Mouse (Mus musculus): Measurements from ENCODE around the gene Lhfpl4. TPM values are rescaled to one million over a fixed set of nuclear protein-coding genes. Genes with fewer than 3 reads are reported as not detected.
A peak's percentile ranks its signal among the peaks of the same experiment; 100 is the strongest.

The Lhfpl4 gene
- polyA plus RNA-seq (2014; fragmentation: Nextera tagmentation; extraction: Ambion mirVana) = 1.2 and 1.5 TPM in 2 replicates

DNA sequence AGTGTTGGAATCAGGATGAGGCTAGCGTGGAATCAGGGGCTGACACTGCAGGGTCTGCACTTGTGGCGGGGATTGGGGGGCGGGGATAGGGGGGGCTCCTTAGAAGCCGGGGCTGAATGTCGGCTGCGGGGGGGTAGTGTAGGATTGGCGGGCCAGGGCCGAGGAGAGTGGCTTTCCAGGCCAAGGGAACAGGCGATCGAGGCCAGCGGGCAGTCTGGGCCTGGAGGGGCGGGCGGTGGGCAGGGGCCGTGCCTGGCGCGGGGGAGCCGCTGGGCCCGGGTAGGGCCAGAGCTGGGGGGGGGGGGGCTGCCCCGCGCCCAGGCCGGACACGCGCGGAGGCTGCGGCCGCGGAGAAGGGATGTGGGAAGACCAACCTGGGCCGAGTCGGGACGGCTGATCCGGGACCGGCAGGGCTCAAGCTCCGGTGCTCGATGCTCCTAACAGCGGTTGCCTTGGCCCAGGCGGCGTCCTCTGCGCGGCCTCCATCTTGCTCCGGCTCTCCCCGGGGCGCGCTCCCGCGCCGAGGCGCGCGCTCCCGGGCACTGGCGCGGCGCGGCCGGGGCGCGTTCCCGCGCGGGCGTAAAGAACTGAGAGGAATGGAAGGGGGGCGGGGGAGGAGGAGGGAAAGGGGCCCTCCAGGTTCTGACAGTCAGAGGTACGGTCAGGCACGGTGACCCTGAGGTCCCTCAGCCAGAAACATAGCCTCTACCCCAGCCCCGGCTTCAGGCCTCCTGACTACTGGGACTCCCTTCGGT lies at the start of gene Lhfpl4:
Lhfpl4 (minus strand) TSS at position 544 of the 755 bp plus-strand sequence.
- Histone ChIP-seq H3K4me1 (ENCODE audit: control insufficient read depth, insufficient read depth, low read length) (no peaks in the 10 kb centered on the region), H3K27ac (replicated peaks; ENCODE audit: low read depth, low read length) (no peak within 1 kb of the TSS), H3K27me3 (ENCODE audit: control insufficient read depth, insufficient read depth, low read length) (peaks cover 22% of the 10 kb centered on the region), H3K4me3 (ENCODE audit: low read depth, low read length) (peak within 1 kb of the TSS; percentile 53), H3K36me3 (replicated peaks; ENCODE audit: control insufficient read depth, insufficient read depth, low read depth, low read length) (no peaks in the 10 kb centered on the region), H3K4me2 (ENCODE audit: low read depth, low read length) (peak within 1 kb of the TSS; percentile 90), H3K9ac (replicated peaks; ENCODE audit: low read length) (peak within 1 kb of the TSS; percentile 52), H3K9me3 (replicated peaks; ENCODE audit: control insufficient read depth, low read length) (no peaks in the 10 kb centered on the region)
- 1% methylated on average over 44 of the region's 66 CpGs for WGBS
- ATAC-seq (replicated peaks; ENCODE audit: insufficient number of reproducible peaks, low FRiP score, low TSS enrichment, low read depth) (peak; percentile 85), DNase-seq (ENCODE audit: low spot score) (peak; percentile 32)

DNA sequence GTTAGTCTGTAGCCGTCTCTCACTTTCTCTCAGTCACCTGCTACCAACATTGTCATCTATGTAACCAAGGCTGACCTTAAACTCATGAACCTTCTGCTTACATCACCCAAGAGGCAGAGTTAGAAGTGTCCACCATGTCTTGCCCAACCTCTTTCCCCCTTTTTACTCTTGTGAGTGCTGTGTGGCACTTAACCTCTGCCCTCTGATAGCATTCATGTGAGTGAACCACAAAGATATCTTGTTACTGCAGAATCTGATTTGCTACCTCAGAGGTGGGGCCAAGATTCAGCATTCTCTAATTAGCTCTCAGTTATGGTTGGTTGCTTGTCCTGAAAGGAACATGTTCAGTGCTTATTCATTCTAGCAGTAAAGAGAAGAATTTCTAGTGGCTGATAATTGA lies 47.6 kb upstream of the Lhfpl4 start:
- no peaks in the 10 kb centered on the region for H3K9me3 ChIP-seq (replicated peaks; ENCODE audit: control insufficient read depth, low read length)
- H3K36me3 ChIP-seq (replicated peaks; ENCODE audit: control insufficient read depth, insufficient read depth, low read depth, low read length) = no peaks in the 10 kb centered on the region
- H3K9ac ChIP-seq (replicated peaks; ENCODE audit: low read length) = no peak overlapping the region
- DNase-seq (ENCODE audit: low spot score) (no peak), ATAC-seq (replicated peaks; ENCODE audit: insufficient number of reproducible peaks, low FRiP score, low TSS enrichment, low read depth) (no peak)
- no peak overlapping the region for H3K4me3 ChIP-seq (ENCODE audit: low read depth, low read length)
- no peaks in the 10 kb centered on the region for H3K27me3 ChIP-seq (ENCODE audit: control insufficient read depth, insufficient read depth, low read length)
- no peaks in the 10 kb centered on the region for H3K4me1 ChIP-seq (ENCODE audit: control insufficient read depth, insufficient read depth, low read length)
- no peak overlapping the region for H3K27ac ChIP-seq (replicated peaks; ENCODE audit: low read depth, low read length)
- no peak overlapping the region for H3K4me2 ChIP-seq (ENCODE audit: low read depth, low read length)
- WGBS = 88% methylated on average over 1 of the region's 1 CpGs

DNA sequence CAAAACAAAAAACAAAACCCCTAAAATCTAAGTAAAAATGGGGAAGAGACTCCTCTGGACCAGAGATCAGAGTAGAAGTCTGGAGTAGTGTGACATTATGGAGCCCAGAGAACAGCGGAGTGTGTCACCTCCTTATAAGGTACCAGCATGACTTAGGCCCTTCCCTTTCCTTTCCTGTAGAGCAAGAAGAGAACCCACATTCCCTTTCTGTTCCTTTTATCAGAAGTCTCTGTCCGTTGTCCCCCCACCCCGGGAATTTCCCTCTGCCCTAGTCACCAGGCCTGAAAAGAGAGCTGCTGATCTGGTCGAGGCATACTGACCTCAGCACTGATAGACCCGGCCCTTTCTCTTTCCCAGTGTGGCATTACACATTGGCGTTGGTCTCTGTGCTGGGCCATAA lies 43.3 kb upstream of the Lhfpl4 start:
- WGBS = 36% methylated on average over 6 of the region's 6 CpGs
- Histone ChIP-seq H3K4me3 (ENCODE audit: low read depth, low read length) (peak overlapping the region; percentile 98), H3K4me1 (ENCODE audit: control insufficient read depth, insufficient read depth, low read length) (no peaks in the 10 kb centered on the region), H3K27me3 (ENCODE audit: control insufficient read depth, insufficient read depth, low read length) (no peaks in the 10 kb centered on the region), H3K4me2 (ENCODE audit: low read depth, low read length) (peak overlapping the region; percentile 68), H3K9me3 (replicated peaks; ENCODE audit: control insufficient read depth, low read length) (no peaks in the 10 kb centered on the region), H3K27ac (replicated peaks; ENCODE audit: low read depth, low read length) (no peak overlapping the region), H3K9ac (replicated peaks; ENCODE audit: low read length) (peak overlapping the region; percentile 81; the same call in 1 of the 2 replicates), H3K36me3 (replicated peaks; ENCODE audit: control insufficient read depth, insufficient read depth, low read depth, low read length) (no peaks in the 10 kb centered on the region)
- DNase-seq (ENCODE audit: low spot score) (no peak), ATAC-seq (replicated peaks; ENCODE audit: insufficient number of reproducible peaks, low FRiP score, low TSS enrichment, low read depth) (no peak)

DNA sequence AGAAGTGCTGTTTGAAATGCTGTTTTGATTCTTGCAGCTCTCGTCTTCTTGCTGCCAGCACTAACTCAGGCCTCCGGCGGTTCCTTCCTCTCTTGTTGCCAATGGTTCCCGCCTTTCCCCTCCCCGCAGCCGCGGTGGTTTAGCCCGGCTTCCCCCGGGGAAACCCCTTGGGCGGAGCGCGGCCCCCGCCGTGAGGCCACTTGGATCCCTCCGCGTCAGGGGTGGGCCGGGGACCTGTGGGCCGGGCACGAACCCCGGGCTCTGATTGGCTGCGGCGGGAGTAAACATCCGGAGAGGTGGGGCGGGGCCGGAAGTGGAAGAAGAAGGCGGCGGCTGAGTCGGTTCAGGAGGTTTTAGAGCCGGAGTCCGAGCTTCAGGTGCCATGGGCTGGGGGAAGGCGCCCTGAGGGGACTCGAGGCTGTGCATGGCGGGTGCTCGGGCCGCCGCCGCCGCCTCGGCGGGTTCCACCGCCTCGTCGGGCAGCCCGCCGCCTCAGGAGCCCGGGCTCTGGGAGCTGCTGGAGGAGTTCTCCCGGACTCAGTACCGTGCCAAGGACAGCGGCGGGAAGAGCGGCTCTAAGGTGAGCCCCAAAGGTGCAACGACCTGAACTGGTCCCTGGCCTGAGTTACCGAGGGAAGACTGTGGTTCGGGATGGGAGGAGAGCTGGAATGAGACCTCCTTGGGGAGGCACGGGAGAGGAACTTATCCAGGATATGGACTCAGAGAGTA lies 42.5 kb upstream of the Lhfpl4 start, which contains the start of gene Mtmr14:
Mtmr14 (plus strand) TSS at position 302 of the 729 bp plus-strand sequence.
- WGBS = under 1% methylated on average over 50 of the region's 55 CpGs
- Histone ChIP-seq H3K27ac (replicated peaks; ENCODE audit: low read depth, low read length) (no peak within 1 kb of the TSS), H3K27me3 (ENCODE audit: control insufficient read depth, insufficient read depth, low read length) (no peaks in the 10 kb centered on the region), H3K4me3 (ENCODE audit: low read depth, low read length) (peak within 1 kb of the TSS; percentile 98), H3K36me3 (replicated peaks; ENCODE audit: control insufficient read depth, insufficient read depth, low read depth, low read length) (no peaks in the 10 kb centered on the region), H3K4me2 (ENCODE audit: low read depth, low read length) (peak within 1 kb of the TSS; percentile 68), H3K9me3 (replicated peaks; ENCODE audit: control insufficient read depth, low read length) (no peaks in the 10 kb centered on the region), H3K4me1 (ENCODE audit: control insufficient read depth, insufficient read depth, low read length) (no peaks in the 10 kb centered on the region), H3K9ac (replicated peaks; ENCODE audit: low read length) (peak within 1 kb of the TSS; percentile 81)
- DNase-seq (ENCODE audit: low spot score) (peak; percentile 98), ATAC-seq (replicated peaks; ENCODE audit: insufficient number of reproducible peaks, low FRiP score, low TSS enrichment, low read depth) (peak; percentile 97)

DNA sequence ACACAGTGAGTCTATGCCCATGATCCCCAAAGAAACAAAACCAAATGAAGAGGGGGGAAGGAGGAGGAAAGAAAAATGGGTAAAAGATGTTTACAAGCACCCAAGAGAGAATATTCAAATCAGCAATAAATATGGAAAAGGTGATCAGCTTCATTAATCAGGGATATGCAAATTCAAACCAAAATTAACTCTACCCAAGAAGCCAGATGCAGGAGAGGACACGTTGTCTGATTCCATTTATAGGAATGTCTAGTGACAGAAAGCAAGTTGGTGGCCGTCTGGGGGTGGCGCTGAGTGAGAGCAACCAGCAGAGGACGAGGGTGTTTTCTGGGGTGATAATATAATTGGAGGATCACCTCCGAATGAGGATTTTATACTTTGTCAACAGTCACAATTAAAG lies 40.0 kb upstream of the Lhfpl4 start:
- 71% methylated on average over 5 of the region's 5 CpGs for WGBS
- no peaks in the 10 kb centered on the region for H3K4me1 ChIP-seq (ENCODE audit: control insufficient read depth, insufficient read depth, low read length)
- H3K4me3 ChIP-seq (ENCODE audit: low read depth, low read length) = no peak overlapping the region
- H3K9me3 ChIP-seq (replicated peaks; ENCODE audit: control insufficient read depth, low read length) = no peaks in the 10 kb centered on the region
- H3K27ac ChIP-seq (replicated peaks; ENCODE audit: low read depth, low read length) = no peak overlapping the region
- H3K9ac ChIP-seq (replicated peaks; ENCODE audit: low read length) = no peak overlapping the region
- DNase-seq (ENCODE audit: low spot score) = no peak
- H3K4me2 ChIP-seq (ENCODE audit: low read depth, low read length) = no peak overlapping the region
- H3K27me3 ChIP-seq (ENCODE audit: control insufficient read depth, insufficient read depth, low read length) = no peaks in the 10 kb centered on the region
- no peaks in the 10 kb centered on the region for H3K36me3 ChIP-seq (replicated peaks; ENCODE audit: control insufficient read depth, insufficient read depth, low read depth, low read length)
- ATAC-seq (replicated peaks; ENCODE audit: insufficient number of reproducible peaks, low FRiP score, low TSS enrichment, low read depth) = no peak

DNA sequence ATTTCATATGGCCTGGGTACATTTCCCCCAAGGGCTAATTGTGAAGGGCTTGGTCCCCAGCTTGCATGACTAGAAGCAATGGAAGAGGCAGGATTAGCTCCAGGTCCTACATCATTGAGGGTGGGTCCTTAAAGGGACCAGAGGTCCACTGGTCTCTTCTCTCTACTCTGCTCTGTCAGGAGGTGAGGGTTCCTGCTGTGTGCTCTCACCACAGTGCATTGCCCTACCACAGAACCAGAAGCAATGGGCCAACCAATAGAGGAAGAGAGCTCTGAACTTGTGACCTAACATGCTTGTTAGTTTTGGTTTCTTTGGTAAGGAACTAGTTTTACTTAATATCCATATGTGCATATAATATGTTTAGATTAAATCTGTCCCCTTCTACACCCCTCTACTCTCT lies 31.5 kb upstream of the Lhfpl4 start:
- no peak for DNase-seq (ENCODE audit: low spot score)
- Histone ChIP-seq H3K9me3 (replicated peaks; ENCODE audit: control insufficient read depth, low read length) (no peaks in the 10 kb centered on the region), H3K36me3 (replicated peaks; ENCODE audit: control insufficient read depth, insufficient read depth, low read depth, low read length) (no peaks in the 10 kb centered on the region), H3K4me1 (ENCODE audit: control insufficient read depth, insufficient read depth, low read length) (no peaks in the 10 kb centered on the region), H3K27ac (replicated peaks; ENCODE audit: low read depth, low read length) (no peak overlapping the region), H3K4me3 (ENCODE audit: low read depth, low read length) (no peak overlapping the region), H3K4me2 (ENCODE audit: low read depth, low read length) (no peak overlapping the region), H3K27me3 (ENCODE audit: control insufficient read depth, insufficient read depth, low read length) (no peaks in the 10 kb centered on the region), H3K9ac (replicated peaks; ENCODE audit: low read length) (no peak overlapping the region)
- no peak for ATAC-seq (replicated peaks; ENCODE audit: insufficient number of reproducible peaks, low FRiP score, low TSS enrichment, low read depth)

DNA sequence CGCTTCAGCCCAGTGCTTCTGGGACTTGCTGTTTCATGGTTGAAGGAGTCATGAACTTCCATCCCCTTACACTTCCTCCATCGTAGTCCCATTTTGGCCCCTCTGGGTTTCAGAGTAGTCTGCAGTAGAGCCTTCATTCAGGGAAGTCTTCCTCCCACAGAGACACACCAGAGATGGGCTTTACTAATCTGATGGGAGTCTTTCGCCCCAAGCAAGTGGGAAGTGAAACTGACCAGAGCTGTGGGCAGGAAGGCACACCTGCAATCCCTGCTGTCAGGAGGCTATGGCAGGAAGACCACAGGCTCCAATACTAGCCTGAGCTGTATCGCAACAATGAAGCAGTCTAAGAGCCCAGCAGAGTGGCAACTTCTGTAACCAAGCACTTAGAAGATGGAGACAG lies 30.6 kb upstream of the Lhfpl4 start:
- Histone ChIP-seq H3K36me3 (replicated peaks; ENCODE audit: control insufficient read depth, insufficient read depth, low read depth, low read length) (no peaks in the 10 kb centered on the region), H3K27ac (replicated peaks; ENCODE audit: low read depth, low read length) (no peak overlapping the region), H3K27me3 (ENCODE audit: control insufficient read depth, insufficient read depth, low read length) (no peaks in the 10 kb centered on the region), H3K4me3 (ENCODE audit: low read depth, low read length) (no peak overlapping the region), H3K4me2 (ENCODE audit: low read depth, low read length) (no peak overlapping the region), H3K4me1 (ENCODE audit: control insufficient read depth, insufficient read depth, low read length) (no peaks in the 10 kb centered on the region), H3K9ac (replicated peaks; ENCODE audit: low read length) (no peak overlapping the region), H3K9me3 (replicated peaks; ENCODE audit: control insufficient read depth, low read length) (no peaks in the 10 kb centered on the region)
- WGBS = 76% methylated on average over 4 of the region's 4 CpGs
- DNase-seq (ENCODE audit: low spot score) (no peak), ATAC-seq (replicated peaks; ENCODE audit: insufficient number of reproducible peaks, low FRiP score, low TSS enrichment, low read depth) (no peak)

DNA sequence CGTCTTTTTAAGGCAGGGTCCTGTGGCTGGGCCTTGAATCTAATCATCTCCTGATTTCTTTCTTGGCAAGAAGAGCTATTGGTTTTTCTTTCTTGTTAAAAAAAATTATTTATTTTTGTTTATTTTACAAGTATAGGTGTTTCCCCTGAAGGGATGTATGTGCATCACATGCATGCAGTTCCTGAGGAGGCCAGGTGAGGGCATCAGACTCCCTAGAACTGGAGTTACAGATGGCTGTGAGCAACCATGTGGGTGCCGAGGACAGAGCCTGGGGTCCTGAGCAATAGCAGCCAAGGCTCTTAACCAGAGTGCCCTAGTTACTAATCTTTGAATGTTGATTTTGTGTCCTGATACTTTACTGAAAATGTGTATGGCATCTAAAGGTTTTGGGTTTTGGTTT lies 21.1 kb upstream of the Lhfpl4 start:
- 71% methylated on average over 2 of the region's 2 CpGs for WGBS
- H3K36me3 ChIP-seq (replicated peaks; ENCODE audit: control insufficient read depth, insufficient read depth, low read depth, low read length) = no peaks in the 10 kb centered on the region
- DNase-seq (ENCODE audit: low spot score) = no peak
- no peak overlapping the region for H3K27ac ChIP-seq (replicated peaks; ENCODE audit: low read depth, low read length)
- no peak overlapping the region for H3K4me3 ChIP-seq (ENCODE audit: low read depth, low read length)
- no peak overlapping the region for H3K4me2 ChIP-seq (ENCODE audit: low read depth, low read length)
- H3K27me3 ChIP-seq (ENCODE audit: control insufficient read depth, insufficient read depth, low read length) = no peaks in the 10 kb centered on the region
- H3K9me3 ChIP-seq (replicated peaks; ENCODE audit: control insufficient read depth, low read length) = no peaks in the 10 kb centered on the region
- no peak for ATAC-seq (replicated peaks; ENCODE audit: insufficient number of reproducible peaks, low FRiP score, low TSS enrichment, low read depth)
- no peak overlapping the region for H3K9ac ChIP-seq (replicated peaks; ENCODE audit: low read length)
- no peaks in the 10 kb centered on the region for H3K4me1 ChIP-seq (ENCODE audit: control insufficient read depth, insufficient read depth, low read length)
